Mouse (Mus musculus) heart, embryonic 15.5 days (tissue): Measurements from ENCODE around the gene Map3k13. TPM values are rescaled to one million over a fixed set of nuclear protein-coding genes. Genes with fewer than 3 reads are reported as not detected.
"Not testable (repeated sequence)": the region's sequence is repeated elsewhere in the genome, so short reads cannot be mapped to it uniquely, and the experiment has no call there.

ENCODE experiments used
- ATAC-seq: fragments of 200-750 bp; cut with Nextera tagmentation; replicated peaks from 2 replicates; pipeline ENCODE4 v1.8.0; 2017; ENCODE audit warnings: low read depth, moderate TSS enrichment; ENCODE audit not compliant: insufficient number of reproducible peaks, insufficient read depth, low FRiP score
- H3K27ac ChIP-seq: fragments of 300-500 bp; sonication (generic); 2 replicates; pipeline ENCODE4 v1.5.1; 2015; ENCODE audit warnings: mild to moderate bottlenecking, inconsistent platforms
- H3K27me3 ChIP-seq: fragments of 300-500 bp; sonication (generic); 2 replicates; pipeline ENCODE4 v1.6.1; 2015; ENCODE audit warnings: inconsistent platforms
- H3K36me3 ChIP-seq: fragments of 300-500 bp; sonication (generic); 2 replicates; pipeline ENCODE4 v1.6.1; 2015; ENCODE audit warnings: mild to moderate bottlenecking, inconsistent platforms
- H3K4me1 ChIP-seq: fragments of 300-500 bp; sonication (generic); replicated peaks from 2 replicates; pipeline ENCODE4 v1.6.1; 2015; ENCODE audit warnings: inconsistent platforms
- H3K4me2 ChIP-seq: fragments of 300-500 bp; sonication (generic); 2 replicates; pipeline ENCODE4 v1.6.1; 2015; ENCODE audit warnings: inconsistent platforms, mild to moderate bottlenecking, moderate library complexity
- H3K4me3 ChIP-seq: fragments of 300-500 bp; sonication (generic); 2 replicates; pipeline ENCODE4 v1.5.1; 2015; ENCODE audit warnings: mild to moderate bottlenecking, inconsistent platforms
- H3K9ac ChIP-seq: fragments of 300-500 bp; sonication (generic); 2 replicates; pipeline ENCODE4 v1.6.1; 2015; ENCODE audit warnings: mild to moderate bottlenecking, inconsistent platforms
- H3K9me3 ChIP-seq: fragments of 300-500 bp; sonication (generic); replicated peaks from 2 replicates; pipeline ENCODE4 v1.6.1; 2016; ENCODE audit warnings: inconsistent platforms
- WGBS: fragments of 180-500 bp; shearing (Covaris S2); methylation state at CpG from one replicate; pipeline ENCODE4 v1.1.7; 2015; ENCODE audit warnings: mixed read lengths; 5-methylcytosine and 5-hydroxymethylcytosine counted together
- polyA plus RNA-seq: library from polyadenylated mRNA; unstranded; fragments of >200 nt; fragmentation: Nextera tagmentation; extraction: Ambion mirVana; gene quantifications from 2 replicates; pipeline ENCODE4 v1.2.1, GENCODE M21; 2015

Gene Map3k13
- polyA plus RNA-seq, 1 experiment from 2014 or later, result 0.60 TPM

DNA sequence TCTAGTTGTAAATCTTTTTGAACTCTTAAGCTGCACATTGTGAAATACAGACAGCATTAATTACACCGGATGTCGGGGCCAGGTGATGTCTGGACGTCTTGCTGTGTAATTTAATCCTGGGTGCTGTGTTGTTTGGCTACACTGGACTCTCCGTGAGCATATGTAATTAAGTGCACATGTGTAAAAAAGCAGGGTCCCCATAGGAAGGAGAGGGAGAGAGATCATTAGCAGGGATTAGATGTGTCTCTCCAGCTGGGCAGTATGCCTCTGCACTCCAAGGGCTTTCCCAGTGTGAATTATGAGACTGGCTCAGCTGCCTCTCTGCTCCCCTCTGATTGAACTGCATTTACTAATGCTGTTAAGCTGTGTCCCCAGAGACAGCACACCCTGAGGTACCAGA is 75.7 kb downstream of the Map3k13 start:
- H3K4me3 ChIP-seq, result no peak overlapping the region
- H3K4me2 ChIP-seq, result no peak overlapping the region
- H3K27ac ChIP-seq, result no peak overlapping the region
- H3K9me3 ChIP-seq, result no peaks in the 10 kb centered on the region
- no peak overlapping the region for H3K9ac ChIP-seq
- ATAC-seq, result no peak
- H3K4me1 ChIP-seq, result peaks cover 3% of the 10 kb centered on the region; the same call in 1 of the 2 replicates
- H3K27me3 ChIP-seq, result no peaks in the 10 kb centered on the region
- WGBS, result 67% methylated on average over 4 of the region's 4 CpGs
- no peaks in the 10 kb centered on the region for H3K36me3 ChIP-seq

DNA sequence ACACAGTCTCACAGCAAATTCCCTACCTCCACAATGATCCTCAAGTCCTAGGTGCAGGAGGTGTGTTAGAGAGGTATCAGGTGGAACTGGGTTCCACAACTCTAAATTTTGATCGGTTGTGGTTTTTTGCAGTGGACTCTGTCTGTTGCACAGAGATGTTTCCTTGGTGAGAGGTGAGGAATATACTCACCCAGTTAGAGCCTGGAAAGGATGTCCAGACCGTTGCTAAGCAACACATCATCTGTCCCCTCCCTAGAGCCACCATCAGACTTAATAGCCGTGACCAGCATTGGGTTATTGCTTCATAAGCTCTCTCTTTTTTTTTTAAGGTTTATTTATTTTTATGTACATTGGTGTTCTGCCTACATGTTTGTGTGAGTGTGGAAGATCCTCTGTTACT is 83.6 kb downstream of the Map3k13 start:
- Histone ChIP-seq H3K4me1 (peaks cover 4% of the 10 kb centered on the region; the same call in 1 of the 2 replicates), H3K36me3 (no peaks in the 10 kb centered on the region), H3K9me3 (no peaks in the 10 kb centered on the region), H3K9ac (no peak overlapping the region), H3K27me3 (no peaks in the 10 kb centered on the region), H3K27ac (no peak overlapping the region), H3K4me3 (no peak overlapping the region), H3K4me2 (no peak overlapping the region)
- WGBS, result 76% methylated on average over 3 of the region's 3 CpGs
- ATAC-seq, result no peak

- H3K9me3 ChIP-seq, result no peaks in the 10 kb centered on the region
- 77% methylated on average over 3 of the region's 3 CpGs for WGBS
- no peak for ATAC-seq
- no peaks in the 10 kb centered on the region for H3K27me3 ChIP-seq
- H3K36me3 ChIP-seq, result no peaks in the 10 kb centered on the region
- no peak overlapping the region for H3K4me3 ChIP-seq
- H3K9ac ChIP-seq, result no peak overlapping the region
- peaks cover 4% of the 10 kb centered on the region; the same call in 1 of the 2 replicates for H3K4me1 ChIP-seq
- H3K27ac ChIP-seq, result no peak overlapping the region
- H3K4me2 ChIP-seq, result no peak overlapping the region
Observed at GRCm38 (mm10) chr16:21878834-21879233, 84.7 kb downstream of the Map3k13 start.

GRCm38 (mm10) chr16:21881181-21881580 is 87.0 kb downstream of the Map3k13 start:
- WGBS, result 38% methylated on average over 6 of the region's 6 CpGs
- no peak for ATAC-seq
- H3K27ac ChIP-seq, result no peak overlapping the region
- no peaks in the 10 kb centered on the region for H3K36me3 ChIP-seq
- H3K27me3 ChIP-seq, result no peaks in the 10 kb centered on the region
- H3K9me3 ChIP-seq, result no peaks in the 10 kb centered on the region
- H3K4me2 ChIP-seq, result no peak overlapping the region
- H3K9ac ChIP-seq, result no peak overlapping the region
- peaks cover 4% of the 10 kb centered on the region; the same call in 1 of the 2 replicates for H3K4me1 ChIP-seq
- H3K4me3 ChIP-seq, result no peak overlapping the region

- Histone ChIP-seq H3K36me3 (no peaks in the 10 kb centered on the region), H3K9ac (no peak overlapping the region), H3K4me2 (no peak overlapping the region), H3K27ac (no peak overlapping the region), H3K9me3 (no peaks in the 10 kb centered on the region), H3K4me3 (no peak overlapping the region), H3K4me1 (peaks cover 4% of the 10 kb centered on the region; the same call in 1 of the 2 replicates), H3K27me3 (no peaks in the 10 kb centered on the region)
- WGBS, result 65% methylated on average over 7 of the region's 7 CpGs
- no peak for ATAC-seq
Observed at GRCm38 (mm10) chr16:21881582-21882259, 87.6 kb downstream of the Map3k13 start.

DNA sequence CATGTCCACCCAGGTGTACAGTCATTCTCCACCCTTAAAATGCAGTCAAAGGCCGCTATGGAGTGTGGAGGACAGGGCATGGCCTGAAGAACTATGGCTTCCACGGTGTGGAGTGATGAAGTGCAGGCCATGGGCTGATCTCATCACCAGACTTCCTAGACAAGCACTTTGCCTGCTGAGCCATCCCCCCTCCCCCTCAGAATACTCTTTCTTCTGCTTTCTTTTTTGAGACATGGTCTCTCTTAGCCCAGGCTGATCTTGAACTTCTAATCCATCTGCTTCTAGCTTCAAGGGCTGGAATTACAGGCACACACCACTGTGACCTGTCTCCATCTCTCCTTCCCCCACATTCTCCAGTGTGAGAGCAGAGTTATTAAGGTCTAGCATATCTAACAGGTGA is 93.5 kb downstream of the Map3k13 start:
- H3K36me3 ChIP-seq, result no peaks in the 10 kb centered on the region
- 57% methylated on average over 2 of the region's 2 CpGs for WGBS
- no peak overlapping the region for H3K4me2 ChIP-seq
- no peak overlapping the region for H3K4me3 ChIP-seq
- H3K27ac ChIP-seq, result no peak overlapping the region
- no peak for ATAC-seq
- no peaks in the 10 kb centered on the region for H3K9me3 ChIP-seq
- no peaks in the 10 kb centered on the region for H3K4me1 ChIP-seq
- no peak overlapping the region for H3K9ac ChIP-seq
- H3K27me3 ChIP-seq, result no peaks in the 10 kb centered on the region

GRCm38 (mm10) chr16:21893890-21894289 is 99.7 kb downstream of the Map3k13 start:
- Histone ChIP-seq H3K36me3 (no peaks in the 10 kb centered on the region), H3K4me3 (no peak overlapping the region), H3K4me2 (no peak overlapping the region), H3K9me3 (no peaks in the 10 kb centered on the region), H3K27ac (no peak overlapping the region), H3K9ac (no peak overlapping the region), H3K27me3 (no peaks in the 10 kb centered on the region), H3K4me1 (no peaks in the 10 kb centered on the region)
- ATAC-seq, result no peak
- WGBS, result 86% methylated on average over 6 of the region's 6 CpGs

DNA sequence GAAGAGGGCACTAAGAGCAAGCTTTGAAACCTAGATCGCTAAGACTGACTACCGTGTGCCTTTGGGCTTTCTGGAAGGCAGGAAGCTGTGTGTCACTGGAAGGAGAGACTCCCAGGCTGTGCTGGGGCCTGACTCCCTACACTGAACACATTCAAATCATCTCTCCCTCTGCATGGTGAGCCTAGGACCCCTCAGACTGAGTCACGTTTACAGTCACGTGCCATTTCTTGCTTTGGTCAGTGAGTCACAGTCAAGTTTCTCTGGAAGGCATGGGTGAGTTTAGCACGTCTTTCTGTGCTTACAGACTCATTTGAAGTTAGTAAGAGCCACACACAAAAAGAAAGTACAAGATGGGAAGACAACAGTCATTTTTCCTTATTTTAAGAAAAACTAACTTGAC is 107.1 kb downstream of the Map3k13 start:
- 62% methylated on average over 5 of the region's 5 CpGs for WGBS
- Histone ChIP-seq H3K4me1 (no peaks in the 10 kb centered on the region), H3K9ac (no peak overlapping the region), H3K27me3 (no peaks in the 10 kb centered on the region), H3K4me3 (no peak overlapping the region), H3K9me3 (no peaks in the 10 kb centered on the region), H3K4me2 (no peak overlapping the region), H3K27ac (no peak overlapping the region), H3K36me3 (no peaks in the 10 kb centered on the region; the same call in 1 of the 2 replicates)
- ATAC-seq, result no peak

- H3K4me2 ChIP-seq, result no peak overlapping the region
- H3K4me1 ChIP-seq, result no peaks in the 10 kb centered on the region
- H3K27ac ChIP-seq, result no peak overlapping the region
- H3K9ac ChIP-seq, result no peak overlapping the region
- no peaks in the 10 kb centered on the region; the same call in 1 of the 2 replicates for H3K36me3 ChIP-seq
- no peak for ATAC-seq
- no peaks in the 10 kb centered on the region for H3K9me3 ChIP-seq
- no peaks in the 10 kb centered on the region for H3K27me3 ChIP-seq
- 80% methylated on average over 10 of the region's 10 CpGs for WGBS
- H3K4me3 ChIP-seq, result no peak overlapping the region
Observed at GRCm38 (mm10) chr16:21904636-21905035, 110.5 kb downstream of the Map3k13 start.

- Histone ChIP-seq H3K4me2 (no peak overlapping the region), H3K9ac (no peak overlapping the region), H3K27me3 (no peaks in the 10 kb centered on the region), H3K36me3 (no peaks in the 10 kb centered on the region; the same call in 1 of the 2 replicates), H3K4me1 (no peaks in the 10 kb centered on the region), H3K4me3 (no peak overlapping the region), H3K27ac (no peak overlapping the region), H3K9me3 (no peaks in the 10 kb centered on the region)
- WGBS, result 84% methylated on average over 7 of the region's 7 CpGs
- no peak for ATAC-seq
Observed at GRCm38 (mm10) chr16:21905996-21906395, 111.8 kb downstream of the Map3k13 start.

- no peaks in the 10 kb centered on the region for H3K4me1 ChIP-seq
- 88% methylated on average over 6 of the region's 6 CpGs for WGBS
- ATAC-seq, result no peak
Observed at GRCm38 (mm10) chr16:21906902-21907301, 112.8 kb downstream of the Map3k13 start.

GRCm38 (mm10) chr16:21908906-21909305 is 114.8 kb downstream of the Map3k13 start:
- H3K9ac ChIP-seq, ATAC-seq, H3K4me3 ChIP-seq, H3K27ac ChIP-seq, H3K9me3 ChIP-seq, H3K4me2 ChIP-seq, H3K4me1 ChIP-seq, H3K36me3 ChIP-seq, H3K27me3 ChIP-seq: not testable (repeated sequence)
- WGBS, result 61% methylated on average over 6 of the region's 8 CpGs

More at GRCm38 (mm10) chr16:21906902-21907301, 112.8 kb downstream of the Map3k13 start:
- no peaks in the 10 kb centered on the region for H3K27me3 ChIP-seq
- no peak overlapping the region for H3K4me3 ChIP-seq
- H3K9me3 ChIP-seq, result no peaks in the 10 kb centered on the region
- no peak overlapping the region for H3K9ac ChIP-seq
- H3K27ac ChIP-seq, result no peak overlapping the region
- H3K4me2 ChIP-seq, result no peak overlapping the region
- no peaks in the 10 kb centered on the region; the same call in 1 of the 2 replicates for H3K36me3 ChIP-seq
